Mouse (Mus musculus): ENCODE measurements around the gene Slc44a3. TPM values are rescaled to one million over a fixed set of nuclear protein-coding genes. Genes with fewer than 3 reads are reported as not detected.

Slc44a3 gene
- total RNA-seq (2021), result 10 to 100 TPM; 14.8 to 21.0 TPM
- long read RNA-seq, experiment 1, transcript Slc44a3-201 (15 exons, 2,620 nt), result major isoform, 8 of 9 reads
- long read RNA-seq, experiment 1, partial matches to known transcripts, result 0 of 9 reads
- long read RNA-seq, experiment 1, other reads (novel, unspliced or antisense), result 1 of 9 reads
- long read RNA-seq, experiment 2, transcript Slc44a3-201 (15 exons, 2,620 nt), result major isoform, 17 of 22 reads
- long read RNA-seq, experiment 2, partial matches to known transcripts, result 0 of 22 reads
- long read RNA-seq, experiment 2, other reads (novel, unspliced or antisense), result 5 of 22 reads

DNA sequence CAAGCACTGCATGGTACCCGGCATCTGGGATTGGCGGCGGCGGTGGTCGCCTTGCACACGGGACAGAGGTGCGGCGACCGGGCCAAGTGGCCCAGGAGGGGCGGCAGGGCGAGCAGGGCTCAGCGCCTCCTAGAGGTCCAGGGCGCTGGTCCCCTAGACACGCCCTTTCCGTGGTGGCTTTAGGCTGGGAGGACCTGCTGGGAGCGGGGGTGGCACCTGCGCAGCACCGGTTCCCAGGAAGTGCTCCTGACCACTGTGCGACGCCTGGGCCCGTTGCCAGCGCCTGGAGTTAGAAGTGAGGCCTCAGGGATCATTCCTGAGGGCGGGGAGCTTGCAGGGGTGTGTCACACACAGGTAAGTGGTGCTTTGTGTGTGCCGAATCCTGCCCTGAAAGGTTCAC is at the start of gene Slc44a3:
Slc44a3 (minus strand) TSS at position 229 of the 400 bp plus-strand sequence.
- DNase-seq (ENCODE audit: low spot score in 2 of 2), result peak in 1 of 2 experiments; percentile 20

DNA sequence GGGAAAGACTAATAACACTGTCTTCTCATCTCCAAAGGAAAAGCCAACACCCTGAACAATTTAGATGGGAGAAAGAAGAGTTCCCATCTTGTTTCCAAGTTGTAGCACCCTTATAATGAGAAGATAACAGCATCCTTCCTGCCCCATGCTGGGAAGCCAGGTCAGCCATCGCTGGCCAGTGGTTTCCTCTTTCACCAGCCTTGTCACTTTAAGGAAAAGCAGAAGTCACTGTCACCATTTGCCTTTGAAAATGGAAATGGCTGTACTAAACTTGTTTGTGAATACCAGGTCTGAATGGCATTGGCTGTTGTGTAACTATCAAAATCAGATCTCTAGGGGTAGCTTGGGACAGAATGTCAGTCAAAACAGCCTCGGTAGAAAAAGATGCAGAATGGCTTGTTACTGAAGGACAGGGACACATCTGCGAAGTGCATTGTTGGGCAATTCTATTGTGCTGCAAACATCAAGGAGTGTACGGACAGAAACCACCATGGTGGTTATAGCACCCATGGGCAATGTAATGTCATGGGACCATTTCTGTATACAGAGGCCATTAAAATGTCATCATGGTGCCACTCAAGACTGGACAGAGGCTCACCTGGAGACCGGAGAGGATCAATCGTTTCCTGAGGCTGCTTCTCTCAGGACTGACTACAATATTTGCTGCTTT is 47.8 kb upstream of the Slc44a3 start:
- DNase-seq (ENCODE audit: low spot score in 2 of 2), result no peak

DNA sequence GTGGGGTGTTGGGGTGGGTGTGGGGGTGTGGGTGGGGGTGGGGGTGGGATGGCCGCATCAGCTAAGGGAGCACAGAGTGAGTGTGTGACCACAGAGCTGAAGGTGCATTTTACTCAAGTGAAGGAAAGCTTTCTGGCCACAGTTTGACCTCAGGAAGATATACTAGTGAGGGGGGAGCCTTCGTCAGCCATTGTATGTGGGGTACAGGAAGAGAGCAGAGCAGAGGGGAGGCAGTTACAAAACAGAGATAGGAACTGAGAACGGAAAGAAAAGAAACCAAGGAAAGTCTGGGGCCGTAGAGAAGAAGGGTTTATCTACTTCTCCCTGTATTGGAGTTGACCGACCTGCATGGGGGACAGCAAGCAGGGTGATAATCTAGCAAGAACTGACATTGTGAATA is 47.2 kb upstream of the Slc44a3 start:
- DNase-seq (ENCODE audit: low spot score in 2 of 2), result no peak

DNA sequence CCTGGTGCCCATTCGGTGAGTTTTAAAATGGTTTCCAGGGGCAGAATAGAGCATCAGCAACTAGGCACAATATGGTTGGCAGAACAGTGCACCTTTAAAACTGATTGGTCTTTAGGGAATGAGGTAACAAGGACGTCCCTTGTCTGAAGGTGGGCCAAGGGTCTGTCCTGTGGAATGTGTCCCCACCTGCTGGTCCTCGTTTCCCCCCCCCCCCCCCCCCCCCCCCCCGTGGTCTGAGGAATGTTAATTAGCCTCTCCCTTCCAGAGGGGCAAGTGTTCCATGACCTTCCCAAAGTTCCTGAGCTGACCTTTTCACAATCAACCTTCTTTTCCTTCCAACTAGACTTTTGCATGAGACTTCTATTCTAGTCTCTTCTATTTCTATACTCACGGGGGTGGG is 46.5 kb upstream of the Slc44a3 start:
- DNase-seq (ENCODE audit: low spot score in 2 of 2), result no peak

DNA sequence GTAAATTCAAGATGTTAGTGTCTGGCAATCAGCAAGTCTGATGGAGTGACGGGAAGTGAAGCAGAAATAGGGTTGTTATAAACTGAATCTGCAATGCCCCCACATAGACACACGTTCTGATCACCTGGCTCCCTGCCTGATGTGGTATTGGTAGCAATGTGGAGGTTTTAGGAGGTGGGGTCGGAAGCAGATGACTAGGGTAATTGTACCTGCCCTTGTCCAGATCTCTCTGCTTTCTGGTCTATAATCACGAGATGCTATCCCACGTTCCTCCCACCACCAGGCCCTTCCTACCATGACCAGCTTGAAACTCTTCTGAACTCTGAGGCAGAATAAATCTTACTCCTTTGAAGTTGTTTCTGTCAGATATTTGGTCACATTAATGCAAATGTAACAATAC is 45.4 kb upstream of the Slc44a3 start:
- no peak for DNase-seq (ENCODE audit: low spot score in 2 of 2)

DNA sequence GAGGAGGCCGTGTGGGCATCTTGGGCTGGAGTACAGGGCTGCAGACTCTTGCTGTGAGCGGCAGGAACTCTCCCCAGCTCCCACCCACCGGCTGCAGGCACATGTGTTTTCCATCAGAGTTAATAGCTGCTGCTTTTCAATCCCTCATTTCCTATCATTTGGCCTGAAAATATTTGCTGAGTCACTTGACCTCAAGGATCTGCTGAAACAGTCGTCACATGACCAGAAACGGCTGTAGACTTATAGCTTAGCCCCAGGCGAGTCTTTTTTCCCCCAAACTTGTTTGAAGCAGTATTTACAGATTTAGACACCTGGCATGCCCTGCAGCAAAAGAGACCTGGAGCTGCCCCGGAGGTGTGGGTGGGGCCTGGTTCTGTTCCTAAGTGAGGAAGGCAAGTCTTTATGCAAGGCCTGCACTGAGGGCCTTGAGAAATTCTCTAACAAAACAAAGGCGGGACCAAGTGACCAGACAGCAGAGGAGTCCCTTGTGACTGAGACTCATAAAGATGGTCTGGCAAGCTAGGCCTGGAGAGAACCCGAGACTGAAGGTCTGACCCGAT is 44.9 kb upstream of the Slc44a3 start:
- peak in 1 of 2 experiments; percentile 15 for DNase-seq (ENCODE audit: low spot score in 2 of 2)

DNA sequence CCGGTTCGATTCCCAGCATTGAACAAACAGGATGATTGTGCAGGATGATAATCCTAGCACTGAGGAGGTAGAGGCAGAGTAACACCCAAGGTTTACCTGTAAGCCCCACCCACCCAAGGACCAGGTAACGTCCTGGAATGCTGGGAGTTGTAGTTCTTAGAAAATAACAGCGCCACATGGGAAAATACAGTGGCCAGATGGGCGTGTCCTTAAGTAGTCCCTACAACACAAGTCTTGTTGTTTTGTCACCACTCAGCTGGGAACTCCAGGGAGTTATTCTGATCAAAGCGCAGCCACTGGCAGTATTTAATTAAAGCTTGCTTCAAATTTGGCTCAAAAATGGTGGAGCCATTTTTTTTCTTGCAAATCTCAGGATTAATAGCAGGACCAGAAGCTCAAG is 44.2 kb upstream of the Slc44a3 start:
- DNase-seq (ENCODE audit: low spot score in 2 of 2), result no peak

DNA sequence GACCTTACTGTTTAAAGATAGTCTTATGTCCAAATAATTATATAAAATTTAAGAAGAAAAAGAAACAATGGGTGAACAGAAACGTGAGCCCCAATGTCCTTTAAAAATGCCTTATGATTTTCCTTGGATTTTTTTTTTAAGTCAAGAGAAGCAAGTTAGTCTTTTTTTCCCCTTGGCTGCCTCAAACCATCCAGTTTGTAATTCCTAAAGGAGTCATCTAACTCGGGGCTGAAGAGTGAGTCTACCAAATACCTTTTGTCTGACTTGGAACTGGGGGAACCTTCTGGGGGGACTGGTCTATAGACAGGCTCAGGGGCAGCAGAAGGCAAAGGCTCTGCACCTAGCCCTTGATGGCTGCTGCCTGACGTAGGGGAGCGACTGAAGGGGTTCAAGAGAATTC is 42.2 kb upstream of the Slc44a3 start:
- DNase-seq (ENCODE audit: low spot score in 2 of 2), result no peak

DNA sequence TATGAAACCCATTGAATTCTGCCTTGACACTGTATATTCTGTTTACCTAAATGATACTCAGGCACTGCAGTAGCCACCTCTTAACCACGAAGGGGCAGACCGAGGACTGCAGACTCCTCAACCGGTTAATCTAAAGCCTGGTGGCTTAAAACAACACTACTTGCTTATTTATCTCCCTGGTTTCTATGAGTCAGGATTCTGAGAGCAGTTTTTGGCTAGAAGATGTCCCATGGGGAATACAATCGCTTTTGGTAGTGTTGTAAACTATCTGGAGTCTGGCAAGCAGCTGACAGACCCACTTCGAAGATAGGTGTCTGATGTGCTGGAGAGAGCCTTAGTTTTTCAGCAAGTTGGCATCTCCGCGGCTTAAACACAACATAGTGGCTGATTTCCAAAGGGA is 41.7 kb upstream of the Slc44a3 start:
- no peak for DNase-seq (ENCODE audit: low spot score in 2 of 2)

DNA sequence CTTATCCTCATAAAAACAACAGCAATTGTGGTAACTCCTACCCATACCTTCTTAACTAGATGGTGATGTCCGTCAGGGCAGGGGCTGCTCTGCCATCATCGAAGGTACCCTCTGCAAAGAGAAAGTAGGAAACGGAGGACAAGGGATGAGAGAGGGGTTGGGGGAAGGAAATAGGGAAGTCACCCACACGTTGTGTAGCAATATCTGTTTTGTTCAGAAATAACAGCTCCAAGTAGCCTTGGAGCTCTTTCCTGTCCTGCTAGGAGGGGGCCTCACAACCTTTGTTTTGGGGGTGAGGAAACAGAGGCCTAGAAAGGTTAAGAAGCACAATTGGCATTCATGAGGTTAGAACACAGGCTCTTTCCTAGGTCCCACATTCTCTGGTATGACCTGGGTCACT is 39.3 kb upstream of the Slc44a3 start:
- no peak for DNase-seq (ENCODE audit: low spot score in 2 of 2)

DNA sequence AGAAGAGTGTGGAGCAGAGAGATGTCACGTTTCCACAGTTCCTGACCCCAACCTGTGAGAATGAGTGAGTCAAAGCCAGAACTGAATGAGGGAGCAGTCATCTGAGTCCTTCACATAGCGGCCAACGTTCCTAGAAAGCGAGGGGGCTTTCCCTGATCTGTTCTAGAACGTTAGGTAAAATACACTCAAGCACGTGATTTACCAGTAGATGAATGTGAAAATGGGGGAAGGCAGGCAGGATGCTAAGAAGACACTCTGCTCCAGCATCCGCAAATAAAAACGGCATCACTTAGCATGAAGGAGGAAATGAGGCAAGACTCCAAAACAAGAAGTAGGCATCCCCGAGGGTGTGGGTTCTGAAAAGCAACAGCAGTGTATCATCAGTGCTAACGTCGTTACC is 38.4 kb upstream of the Slc44a3 start:
- DNase-seq (ENCODE audit: low spot score in 2 of 2), result no peak

DNA sequence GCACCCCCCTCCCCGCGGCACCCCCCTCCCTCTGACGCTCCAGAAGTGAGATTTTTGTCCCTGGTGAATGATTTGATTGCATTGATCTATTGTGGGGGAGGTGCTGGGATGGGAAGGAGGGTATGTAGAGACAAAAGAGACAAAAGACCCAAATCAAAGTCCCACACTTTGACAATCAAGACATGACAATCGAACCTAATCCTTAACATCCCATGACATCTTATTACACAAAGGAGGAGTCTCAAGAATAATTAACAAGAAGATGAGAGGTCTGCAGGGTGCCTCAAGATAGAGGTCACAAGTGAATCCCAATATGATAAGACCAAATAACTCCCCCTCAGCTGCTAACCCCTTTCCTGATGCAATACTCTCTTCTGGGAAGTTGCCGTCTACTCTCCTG is 37.6 kb upstream of the Slc44a3 start:
- DNase-seq (ENCODE audit: low spot score in 2 of 2), result no peak

DNA sequence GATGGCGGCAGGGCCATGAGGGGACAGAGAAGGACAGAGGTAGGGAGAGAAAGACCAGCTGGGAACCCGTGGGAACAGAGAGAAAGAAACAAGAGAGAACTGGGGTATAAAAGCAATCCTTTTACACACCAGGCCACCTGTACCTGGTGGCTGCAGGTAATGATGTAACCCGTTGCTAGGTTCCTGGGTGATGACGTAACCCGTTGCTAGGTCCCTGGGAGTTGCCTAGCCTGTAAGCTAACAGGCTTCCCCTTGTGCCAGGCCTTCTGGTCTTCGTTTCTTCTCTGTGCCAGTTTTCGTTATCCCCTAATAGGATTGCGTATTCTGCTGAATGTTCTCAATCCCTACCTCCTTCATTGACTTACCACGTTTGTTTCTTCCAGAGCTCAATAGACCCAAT is 36.8 kb upstream of the Slc44a3 start:
- DNase-seq (ENCODE audit: low spot score in 2 of 2), result no peak

DNA sequence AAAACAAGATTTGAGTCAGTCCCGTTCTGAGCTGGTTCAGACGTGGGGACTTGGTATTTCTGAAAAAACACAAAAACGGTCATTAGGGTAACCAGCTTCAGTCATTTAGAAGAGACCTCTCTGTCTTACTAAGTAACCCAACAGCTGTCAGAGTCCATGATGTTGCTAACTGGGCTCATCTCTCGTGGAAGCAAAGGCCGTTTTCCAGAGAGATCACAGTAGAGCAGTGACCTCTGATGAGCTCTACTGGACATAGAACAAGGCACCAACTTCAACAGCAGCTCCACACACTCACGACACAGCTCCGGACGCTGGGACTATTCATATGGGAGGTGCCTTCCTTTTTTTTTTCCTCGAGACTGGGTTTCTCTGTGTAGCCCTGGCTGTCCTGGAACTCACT is 35.7 kb upstream of the Slc44a3 start:
- no peak for DNase-seq (ENCODE audit: low spot score in 2 of 2)

DNA sequence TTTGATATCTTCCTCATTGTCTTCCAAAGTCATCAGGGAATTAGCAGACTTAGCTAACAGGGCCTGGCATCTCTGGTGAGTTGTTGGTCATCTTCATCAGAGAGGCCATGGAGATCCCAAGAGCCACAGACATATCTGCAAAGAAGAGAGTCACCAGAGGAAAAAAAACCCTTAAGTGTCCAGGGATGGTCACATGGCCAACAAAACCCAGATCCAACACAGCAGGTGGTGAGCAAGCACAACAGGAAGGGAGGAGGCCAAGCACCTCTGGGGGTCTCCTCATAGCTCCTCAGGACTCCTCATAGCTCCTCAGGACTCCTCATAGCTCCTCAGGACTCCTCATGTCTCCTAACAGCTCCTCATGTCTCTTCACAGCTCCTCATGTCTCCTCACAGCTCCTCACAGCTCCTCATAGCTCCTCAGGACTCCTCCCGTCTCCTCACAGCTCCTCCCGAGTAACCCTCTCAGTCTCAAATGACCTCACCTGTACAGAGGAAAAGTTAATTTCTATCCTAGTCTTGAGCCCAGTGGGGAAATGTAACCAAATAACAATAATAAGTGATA is 35.2 kb upstream of the Slc44a3 start:
- DNase-seq (ENCODE audit: low spot score in 2 of 2), result no peak

DNA sequence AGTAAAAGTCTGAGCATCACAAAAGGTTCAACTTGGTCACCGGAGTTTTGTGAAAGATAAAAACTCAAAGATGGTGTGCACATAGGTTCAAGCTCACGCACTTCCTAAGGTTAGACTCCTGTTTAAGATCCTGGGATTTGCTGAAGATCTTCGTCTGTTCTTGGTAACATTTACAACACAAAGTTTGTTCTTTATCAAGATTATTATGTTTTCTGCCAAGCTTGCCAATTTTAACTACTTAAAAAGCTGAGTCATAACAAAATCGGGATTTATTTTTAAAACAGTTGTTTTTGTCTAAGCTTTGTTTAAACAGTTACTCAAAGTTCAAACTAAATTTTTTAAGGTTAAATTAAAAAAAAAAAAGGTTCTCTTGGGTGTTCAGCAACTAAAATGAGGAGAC is 34.7 kb upstream of the Slc44a3 start:
- no peak for DNase-seq (ENCODE audit: low spot score in 2 of 2)

DNA sequence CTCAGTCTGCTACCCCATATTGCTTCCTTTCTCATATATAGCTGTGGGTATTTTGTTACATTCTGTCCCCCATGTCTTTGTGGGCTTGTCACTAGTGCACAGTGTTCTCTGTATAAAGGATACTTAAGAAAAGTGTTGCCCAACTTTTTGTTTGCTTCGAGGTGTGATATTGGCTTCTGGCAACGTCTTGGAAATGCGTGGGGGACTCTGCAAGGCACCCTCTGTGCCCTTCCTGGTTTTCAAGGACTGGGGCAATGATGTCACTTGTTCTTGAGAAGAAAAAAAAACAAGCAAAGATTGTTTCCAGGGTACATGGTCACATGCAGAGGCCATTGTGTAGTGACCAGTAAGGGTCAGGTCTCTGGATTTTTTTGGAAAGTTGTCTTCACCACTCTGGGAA is 29.6 kb upstream of the Slc44a3 start:
- no peak for DNase-seq (ENCODE audit: low spot score in 2 of 2)

DNA sequence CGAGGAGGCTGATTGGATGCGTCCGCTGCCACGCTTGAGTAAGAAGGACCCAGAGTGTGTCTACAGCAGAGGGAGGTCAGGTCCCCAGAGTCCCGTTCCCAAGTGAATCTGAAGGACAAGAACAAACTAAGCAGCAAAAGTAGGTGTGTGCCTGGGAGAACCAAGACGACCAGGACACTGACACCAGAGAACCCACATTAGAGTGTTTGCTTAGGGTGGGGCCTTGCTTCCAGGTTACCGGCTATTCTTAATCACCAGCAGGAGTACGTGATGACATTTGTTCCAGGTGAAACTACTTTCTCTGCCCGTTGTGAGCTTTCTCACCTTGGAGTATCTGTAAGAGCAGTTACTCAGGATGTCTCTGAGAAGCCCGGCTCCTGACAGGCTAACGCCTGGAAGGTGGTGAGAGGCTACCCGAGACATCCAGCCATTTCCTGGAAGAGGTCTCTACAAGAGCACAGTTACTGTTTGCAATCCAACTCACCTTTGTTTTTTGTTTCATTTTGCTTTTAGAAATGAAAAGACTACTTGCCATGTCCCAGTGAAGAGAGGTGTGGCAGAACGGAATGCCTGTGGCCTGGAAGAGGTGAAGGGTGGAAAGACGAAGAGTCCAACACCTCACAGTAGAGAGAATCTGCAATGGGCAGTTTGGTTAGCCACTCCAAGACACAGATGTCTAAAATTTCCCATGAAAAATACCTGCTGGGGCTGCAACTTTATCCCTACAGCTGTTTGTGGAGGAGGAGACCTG is 28.1 kb upstream of the Slc44a3 start:
- DNase-seq (ENCODE audit: low spot score in 2 of 2), result no peak

DNA sequence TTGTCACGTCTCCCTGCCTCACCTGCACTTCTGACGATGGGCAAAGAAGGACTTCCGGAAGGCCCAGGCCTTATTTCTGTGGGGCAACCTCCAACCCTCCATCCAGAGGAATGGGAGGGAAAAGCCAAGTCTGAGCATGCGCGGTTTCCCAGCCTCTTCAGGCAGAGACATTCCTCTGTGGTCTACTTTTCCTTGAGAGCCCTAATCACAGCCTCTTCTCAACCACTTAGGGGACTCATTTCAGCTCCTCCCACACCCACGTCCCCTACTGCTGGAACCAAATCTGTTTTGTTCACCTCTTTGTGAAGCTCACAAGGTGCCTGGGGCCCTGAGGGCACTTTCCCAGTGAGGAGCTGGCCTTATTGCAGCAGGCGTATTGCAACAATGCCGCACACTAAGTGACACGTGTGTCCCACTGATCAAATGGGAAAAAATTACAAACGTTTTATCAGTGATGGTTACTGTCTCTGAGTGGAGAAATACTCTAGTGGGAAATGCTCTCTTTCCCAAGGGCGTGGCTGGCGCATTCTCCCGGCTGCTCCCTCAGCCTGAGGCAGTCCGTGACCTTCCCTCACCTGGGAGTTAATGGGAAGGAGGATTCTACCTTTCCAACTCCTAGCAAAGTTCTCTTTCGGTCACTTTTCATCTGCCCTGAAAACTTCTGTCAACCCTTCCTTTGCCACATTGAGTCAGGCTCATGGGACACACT is 27.4 kb upstream of the Slc44a3 start:
- DNase-seq (ENCODE audit: low spot score in 2 of 2), result no peak

DNA sequence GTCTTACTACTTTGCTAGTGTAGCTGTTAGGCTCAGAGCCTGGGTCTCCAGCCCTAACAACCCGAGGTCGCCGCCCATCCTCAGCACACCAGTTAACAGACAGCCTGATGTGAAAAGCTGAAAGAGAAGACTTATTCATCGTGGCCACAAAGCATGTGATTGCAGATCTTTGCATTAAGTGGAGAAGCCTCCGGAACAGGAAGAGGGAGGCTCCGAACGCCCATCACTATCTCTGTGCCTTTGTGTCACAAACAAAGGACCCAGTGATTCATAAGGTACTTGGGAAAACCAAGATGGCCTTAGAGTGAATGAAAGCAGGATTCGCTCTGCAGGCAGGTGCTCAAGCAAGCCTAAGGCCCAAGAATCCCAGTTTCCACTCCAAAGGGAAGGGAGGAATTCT is 26.7 kb upstream of the Slc44a3 start:
- DNase-seq (ENCODE audit: low spot score in 2 of 2), result no peak

DNA sequence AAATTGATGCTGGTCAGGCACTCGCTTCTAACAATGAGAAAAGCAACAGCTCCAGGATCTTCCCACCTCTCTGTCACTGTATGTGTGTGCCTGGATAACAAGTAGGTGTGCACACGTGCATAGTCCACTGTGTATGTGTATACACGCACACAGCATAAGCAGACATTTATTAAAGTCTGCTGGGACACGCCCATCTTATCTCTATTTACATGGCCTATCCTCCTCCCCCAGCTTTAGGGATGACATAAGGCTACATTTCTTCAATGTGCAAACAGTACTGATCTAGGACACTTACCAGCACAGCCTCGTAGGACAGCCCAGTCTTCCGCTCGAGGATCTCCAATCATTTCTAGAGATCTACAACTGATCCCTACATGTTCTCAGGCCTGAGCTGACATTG is 24.1 kb upstream of the Slc44a3 start:
- DNase-seq (ENCODE audit: low spot score in 2 of 2), result no peak
